Mouse (Mus musculus): ENCODE results near the gene Pde6d. TPM values are rescaled to one million over a fixed set of nuclear protein-coding genes. Genes with fewer than 3 reads are reported as not detected.

The Pde6d gene
- polyA plus RNA-seq, 1 experiment, result 24.9 TPM

- H3K27ac ChIP-seq (ENCODE audit: insufficient read depth, low read depth, low read length), result no peak overlapping the region
- no peak for TF ChIP-seq POLR2A (IDR thresholded peaks at IDR 0.05; ENCODE audit: low read depth, low read length)
- TF ChIP-seq CTCF (conservative IDR thresholded peaks at IDR 0.05; ENCODE audit: insufficient read depth, insufficient read length, low read depth, low read length), result no peak
- H3K4me3 ChIP-seq (ENCODE audit: insufficient read depth, low read depth, low read length), result no peak overlapping the region
- WGBS, result 85% methylated on average over 6 of the region's 6 CpGs
- no peaks in the 10 kb centered on the region for H3K4me1 ChIP-seq (ENCODE audit: control insufficient read depth, insufficient read depth, low read length)
- H3K27me3 ChIP-seq (replicated peaks; ENCODE audit: control insufficient read depth, insufficient read depth, low read length), result no peaks in the 10 kb centered on the region
- DNase-seq, result no peak
- H3K36me3 ChIP-seq (ENCODE audit: control insufficient read depth, insufficient read depth, low read length), result no peaks in the 10 kb centered on the region; the same call in none of the 2 replicates
These were observed 12.9 kb upstream of the Pde6d start for GRCm38 (mm10) chr1:86595315-86595714.

- Histone ChIP-seq H3K36me3 (ENCODE audit: control insufficient read depth, insufficient read depth, low read length) (no peaks in the 10 kb centered on the region; the same call in none of the 2 replicates), H3K27ac (ENCODE audit: insufficient read depth, low read depth, low read length) (no peak overlapping the region)
- WGBS, result 86% methylated on average over 7 of the region's 7 CpGs
These were observed 12.1 kb upstream of the Pde6d start for GRCm38 (mm10) chr1:86594539-86594938.

GRCm38 (mm10) chr1:86586992-86587391 is 4.6 kb upstream of the Pde6d start:
- peak overlapping the region; percentile 81 for H3K4me3 ChIP-seq (ENCODE audit: insufficient read depth, low read depth, low read length)
- TF ChIP-seq POLR2A (IDR thresholded peaks at IDR 0.05; ENCODE audit: low read depth, low read length) (peak; percentile 37), CTCF (conservative IDR thresholded peaks at IDR 0.05; ENCODE audit: insufficient read depth, insufficient read length, low read depth, low read length) (no peak)
- WGBS, result under 1% methylated on average over 26 of the region's 26 CpGs
- H3K27ac ChIP-seq (ENCODE audit: insufficient read depth, low read depth, low read length), result no peak overlapping the region
- peak; percentile 83 for DNase-seq
- no peaks in the 10 kb centered on the region for H3K27me3 ChIP-seq (replicated peaks; ENCODE audit: control insufficient read depth, insufficient read depth, low read length)
- H3K36me3 ChIP-seq (ENCODE audit: control insufficient read depth, insufficient read depth, low read length), result no peaks in the 10 kb centered on the region
- H3K4me1 ChIP-seq (ENCODE audit: control insufficient read depth, insufficient read depth, low read length), result no peaks in the 10 kb centered on the region; the same call in 1 of the 2 replicates

More at GRCm38 (mm10) chr1:86594539-86594938, 12.1 kb upstream of the Pde6d start:
- Histone ChIP-seq H3K4me3 (ENCODE audit: insufficient read depth, low read depth, low read length) (no peak overlapping the region), H3K27me3 (replicated peaks; ENCODE audit: control insufficient read depth, insufficient read depth, low read length) (no peaks in the 10 kb centered on the region), H3K4me1 (ENCODE audit: control insufficient read depth, insufficient read depth, low read length) (no peaks in the 10 kb centered on the region)
- no peak for DNase-seq
- TF ChIP-seq POLR2A (IDR thresholded peaks at IDR 0.05; ENCODE audit: low read depth, low read length) (no peak), CTCF (conservative IDR thresholded peaks at IDR 0.05; ENCODE audit: insufficient read depth, insufficient read length, low read depth, low read length) (no peak)

- H3K36me3 ChIP-seq (ENCODE audit: control insufficient read depth, insufficient read depth, low read length), result no peaks in the 10 kb centered on the region
- TF ChIP-seq POLR2A (IDR thresholded peaks at IDR 0.05; ENCODE audit: low read depth, low read length) (no peak), CTCF (conservative IDR thresholded peaks at IDR 0.05; ENCODE audit: insufficient read depth, insufficient read length, low read depth, low read length) (no peak)
- H3K27me3 ChIP-seq (replicated peaks; ENCODE audit: control insufficient read depth, insufficient read depth, low read length), result no peaks in the 10 kb centered on the region
- peak; percentile 5 for DNase-seq
- no peak overlapping the region for H3K27ac ChIP-seq (ENCODE audit: insufficient read depth, low read depth, low read length)
- H3K4me3 ChIP-seq (ENCODE audit: insufficient read depth, low read depth, low read length), result no peak overlapping the region
- peaks cover 3% of the 10 kb centered on the region; the same call in 1 of the 2 replicates for H3K4me1 ChIP-seq (ENCODE audit: control insufficient read depth, insufficient read depth, low read length)
- WGBS, result 59% methylated on average over 2 of the region's 2 CpGs
These were observed 1.3 kb upstream of the Pde6d start for GRCm38 (mm10) chr1:86583709-86584108.

GRCm38 (mm10) chr1:86581692-86582450 is 558 bp downstream of the Pde6d start:
- Histone ChIP-seq H3K4me1 (ENCODE audit: control insufficient read depth, insufficient read depth, low read length) (peaks cover 3% of the 10 kb centered on the region; the same call in 1 of the 2 replicates), H3K27me3 (replicated peaks; ENCODE audit: control insufficient read depth, insufficient read depth, low read length) (no peaks in the 10 kb centered on the region), H3K4me3 (ENCODE audit: insufficient read depth, low read depth, low read length) (peak overlapping the region; percentile 77), H3K27ac (ENCODE audit: insufficient read depth, low read depth, low read length) (peak overlapping the region; percentile 43; the same call in 1 of the 2 replicates), H3K36me3 (ENCODE audit: control insufficient read depth, insufficient read depth, low read length) (no peaks in the 10 kb centered on the region)
- DNase-seq, result no peak
- WGBS, result 2% methylated on average over 36 of the region's 38 CpGs
- no peak for TF ChIP-seq POLR2A (IDR thresholded peaks at IDR 0.05; ENCODE audit: low read depth, low read length)
- no peak for TF ChIP-seq CTCF (conservative IDR thresholded peaks at IDR 0.05; ENCODE audit: insufficient read depth, insufficient read length, low read depth, low read length)

- H3K27ac ChIP-seq (ENCODE audit: insufficient read depth, low read depth, low read length), result no peak overlapping the region
- peaks cover 3% of the 10 kb centered on the region; the same call in 1 of the 2 replicates for H3K4me1 ChIP-seq (ENCODE audit: control insufficient read depth, insufficient read depth, low read length)
- no peak for DNase-seq
- no peaks in the 10 kb centered on the region for H3K36me3 ChIP-seq (ENCODE audit: control insufficient read depth, insufficient read depth, low read length)
- H3K4me3 ChIP-seq (ENCODE audit: insufficient read depth, low read depth, low read length), result no peak overlapping the region
- no peaks in the 10 kb centered on the region for H3K27me3 ChIP-seq (replicated peaks; ENCODE audit: control insufficient read depth, insufficient read depth, low read length)
- no peak for TF ChIP-seq CTCF (conservative IDR thresholded peaks at IDR 0.05; ENCODE audit: insufficient read depth, insufficient read length, low read depth, low read length)
- WGBS, result 80% methylated on average over 6 of the region's 6 CpGs
These were observed 2.0 kb downstream of the Pde6d start for GRCm38 (mm10) chr1:86580426-86580825.

GRCm38 (mm10) chr1:86571941-86572340 is 10.5 kb downstream of the Pde6d start:
- H3K27ac ChIP-seq (ENCODE audit: insufficient read depth, low read depth, low read length), result no peak overlapping the region
- no peak for TF ChIP-seq POLR2A (IDR thresholded peaks at IDR 0.05; ENCODE audit: low read depth, low read length)
- TF ChIP-seq CTCF (conservative IDR thresholded peaks at IDR 0.05; ENCODE audit: insufficient read depth, insufficient read length, low read depth, low read length), result no peak
- 89% methylated on average over 4 of the region's 4 CpGs for WGBS
- H3K4me3 ChIP-seq (ENCODE audit: insufficient read depth, low read depth, low read length), result no peak overlapping the region
- DNase-seq, result no peak
- H3K36me3 ChIP-seq (ENCODE audit: control insufficient read depth, insufficient read depth, low read length), result no peaks in the 10 kb centered on the region
- no peaks in the 10 kb centered on the region for H3K4me1 ChIP-seq (ENCODE audit: control insufficient read depth, insufficient read depth, low read length)
- H3K27me3 ChIP-seq (replicated peaks; ENCODE audit: control insufficient read depth, insufficient read depth, low read length), result no peaks in the 10 kb centered on the region

All from kidney, adult 2 months (tissue).